Mouse (Mus musculus) brain, embryonic 18.5 days (tissue): Measurements from ENCODE around the gene Adamts7.

Source experiments
- DNase-seq: peaks from one replicate; pipeline ENCODE4 v3.0.0-alpha.2; 2012; ENCODE audit warnings: low read depth, low spot score

Gene Adamts7

GRCm38 (mm10) chr9:90197116-90197665 lies 34.3 kb downstream of the Adamts7 start:
- no peak for DNase-seq

- no peak for DNase-seq
Measured at GRCm38 (mm10) chr9:90197866-90198383, 35.1 kb downstream of the Adamts7 start.

- no peak for DNase-seq
Measured at GRCm38 (mm10) chr9:90198531-90199449, 35.9 kb downstream of the Adamts7 start.

GRCm38 (mm10) chr9:90199611-90200010 lies 36.7 kb downstream of the Adamts7 start:
- DNase-seq: no peak

- DNase-seq: no peak
Measured at GRCm38 (mm10) chr9:90200501-90200900, 37.6 kb downstream of the Adamts7 start.

- no peak for DNase-seq
Measured at GRCm38 (mm10) chr9:90201096-90201495, 38.2 kb downstream of the Adamts7 start.

GRCm38 (mm10) chr9:90201541-90201940 lies 38.7 kb downstream of the Adamts7 start:
- no peak for DNase-seq

- DNase-seq: no peak
Measured at GRCm38 (mm10) chr9:90203233-90203632, 40.4 kb downstream of the Adamts7 start.

GRCm38 (mm10) chr9:90204396-90204915 lies 41.6 kb downstream of the Adamts7 start:
- DNase-seq: no peak

GRCm38 (mm10) chr9:90206500-90206899 lies 43.6 kb downstream of the Adamts7 start:
- peak; percentile 32 for DNase-seq

GRCm38 (mm10) chr9:90207808-90208207 lies 44.9 kb downstream of the Adamts7 start:
- no peak for DNase-seq

GRCm38 (mm10) chr9:90208655-90209054 lies 45.8 kb downstream of the Adamts7 start:
- no peak for DNase-seq

- no peak for DNase-seq
Measured at GRCm38 (mm10) chr9:90213127-90213526, 50.3 kb downstream of the Adamts7 start.

GRCm38 (mm10) chr9:90216259-90217001 lies 53.6 kb downstream of the Adamts7 start:
- no peak for DNase-seq

GRCm38 (mm10) chr9:90217501-90217900 lies 54.6 kb downstream of the Adamts7 start:
- DNase-seq: no peak

- DNase-seq: no peak
Measured at GRCm38 (mm10) chr9:90222275-90222674, 59.4 kb downstream of the Adamts7 start.

GRCm38 (mm10) chr9:90226081-90226741 lies 63.3 kb downstream of the Adamts7 start:
- no peak for DNase-seq

- DNase-seq: no peak
Measured at GRCm38 (mm10) chr9:90226742-90227096, 63.9 kb downstream of the Adamts7 start.

- no peak for DNase-seq
Measured at GRCm38 (mm10) chr9:90227171-90227570, 64.3 kb downstream of the Adamts7 start.

GRCm38 (mm10) chr9:90232781-90233690 lies 70.2 kb downstream of the Adamts7 start:
- DNase-seq: no peak
